ENCODE assay signal across 20 mouse cellular contexts in genomic region chr11:53550714-53551113, GRCm38 (mm10).
"Had no signal": no experiment of that assay in that cellular context is flagged by ENCODE, and none has a peak within 500 bp of the region (broad histone marks: within the 10 kb centered on the region; RNA-seq: fewer than 3 reads in every experiment).

No protein-coding gene starts in this region.

- H3K36me3 ChIP-seq: midbrain, embryonic 10.5 days; midbrain, embryonic 12.5 days; neural tube, embryonic 13.5 days; neural tube, embryonic 15.5 days; stomach, embryonic 15.5 days had no signal

- H3K4me3 ChIP-seq: midbrain, embryonic 10.5 days; midbrain, embryonic 12.5 days; myocyte; neural tube, embryonic 13.5 days; neural tube, embryonic 15.5 days; stomach, embryonic 15.5 days had no signal

- H3K4me2 ChIP-seq: lung, embryonic 14.5 days; midbrain, embryonic 12.5 days; neural tube, embryonic 13.5 days; neural tube, embryonic 15.5 days; stomach, embryonic 15.5 days had no signal

- H3K9me3 ChIP-seq: midbrain, embryonic 10.5 days; neural tube, embryonic 15.5 days; stomach, embryonic 15.5 days had no signal

- H3K27ac ChIP-seq: midbrain, embryonic 10.5 days; midbrain, embryonic 12.5 days; neural tube, embryonic 13.5 days; neural tube, embryonic 15.5 days; stomach, embryonic 15.5 days; stomach, postnatal 0 days had no signal

- H3K9ac ChIP-seq: lung, embryonic 14.5 days; midbrain, embryonic 12.5 days; neural tube, embryonic 13.5 days; neural tube, embryonic 15.5 days; stomach, embryonic 15.5 days had no signal

- H3K27me3 ChIP-seq: midbrain, embryonic 12.5 days; neural tube, embryonic 13.5 days; neural tube, embryonic 15.5 days; stomach, embryonic 15.5 days had no signal

- DNase-seq: lung, adult 18-20 months; lung, embryonic 14.5 days; lung, postnatal 10 days; lung, postnatal 4 days; midbrain, embryonic 14.5 days; retina, postnatal 1 day; right cerebral cortex, adult 18-20 months; right cerebral cortex, postnatal 25 days; right cerebral cortex, postnatal 4 days; thymus, adult 2 months; thymus, postnatal 25 days; thymus, postnatal 4 days had no signal

- H3K4me1 ChIP-seq: midbrain, embryonic 10.5 days; midbrain, embryonic 12.5 days; neural tube, embryonic 15.5 days; stomach, embryonic 15.5 days had no signal

- ATAC-seq: midbrain, embryonic 16.5 days had no signal
